Comparison of ENCODE assay signal across 17 mouse cellular contexts in genomic region chr4:110270046-110270445, GRCm38 (mm10).
"Had no signal": no experiment of that assay in that cellular context is flagged by ENCODE, and none has a peak within 500 bp of the region (broad histone marks: within the 10 kb centered on the region; RNA-seq: fewer than 3 reads in every experiment).

No protein-coding gene starts in this region.

- H3K4me2 ChIP-seq: liver, embryonic 13.5 days; liver, embryonic 15.5 days; lung, embryonic 14.5 days; midbrain, embryonic 12.5 days; stomach, embryonic 15.5 days had no signal

- ATAC-seq: liver, postnatal 0 days; lung, postnatal 0 days had no signal

- H3K9me3 ChIP-seq: liver, embryonic 13.5 days; liver, embryonic 15.5 days; megakaryocyte, embryonic 14.5 days; midbrain, embryonic 12.5 days; stomach, embryonic 15.5 days had no signal

- H3K27ac ChIP-seq: liver, embryonic 13.5 days; liver, embryonic 15.5 days; macrophage; midbrain, embryonic 12.5 days; stomach, embryonic 15.5 days; stomach, postnatal 0 days had no signal

- H3K27me3 ChIP-seq: liver, embryonic 13.5 days; liver, embryonic 15.5 days; megakaryocyte, embryonic 14.5 days; midbrain, embryonic 12.5 days; stomach, embryonic 15.5 days had no signal

- H3K4me3 ChIP-seq: liver, embryonic 13.5 days; liver, embryonic 15.5 days; megakaryocyte, embryonic 14.5 days; midbrain, embryonic 12.5 days; stomach, embryonic 15.5 days had no signal

- H3K36me3 ChIP-seq: liver, embryonic 13.5 days; liver, embryonic 15.5 days; stomach, embryonic 15.5 days had no signal

- H3K9ac ChIP-seq: liver, embryonic 13.5 days; liver, embryonic 15.5 days; liver, postnatal 0 days; lung, embryonic 14.5 days; midbrain, embryonic 12.5 days; stomach, embryonic 15.5 days had no signal

- H3K4me1 ChIP-seq: liver, embryonic 13.5 days; liver, embryonic 15.5 days; megakaryocyte, embryonic 14.5 days; midbrain, embryonic 12.5 days; stomach, embryonic 15.5 days had no signal

- DNase-seq: liver, embryonic 13.5 days; liver, postnatal 0 days; lung, embryonic 14.5 days; lung, postnatal 14 days; lung, postnatal 36 days; midbrain, embryonic 14.5 days; right cerebral cortex, postnatal 14 days; thymus, adult 2 months; thymus, postnatal 25 days; thymus, postnatal 4 days had no signal
